Mouse (Mus musculus) liver, adult 2 months (tissue): Measurements from ENCODE around the gene Prr18.
A peak's percentile ranks its signal among the peaks of the same experiment; 100 is the strongest.

ENCODE experiments used
- CTCF ChIP-seq: fragments of 200-500 bp; IDR thresholded peaks from 2 replicates; pipeline ENCODE4 v1.5.1; 2011; ENCODE audit warnings: low read depth, low read length, control low read depth
- POLR2A ChIP-seq: fragments of 200-500 bp; IDR thresholded peaks from 2 replicates; pipeline ENCODE4 v1.6.1; 2011; ENCODE audit warnings: low read length, control low read depth; ENCODE audit not compliant: insufficient read depth; ENCODE audit errors: extremely low read depth

- TF ChIP-seq CTCF (peak; percentile 52), POLR2A (no peak)
Observed at GRCm38 (mm10) chr17:8305801-8306200, 31.5 kb upstream of the Prr18 start.
